Mouse (Mus musculus) adrenal gland, postnatal 25 days (tissue): ENCODE measurements around the gene Gm35134. TPM values are rescaled to one million over a fixed set of nuclear protein-coding genes. Genes with fewer than 3 reads are reported as not detected.
"Not testable (repeated sequence)": the region's sequence is repeated elsewhere in the genome, so short reads cannot be mapped to it uniquely, and the experiment has no call there.

Source experiments
- DNase-seq: peaks from one replicate; pipeline ENCODE4 v3.0.0; 2021; ENCODE audit warnings: mixed read lengths
- long read RNA-seq: library from polyadenylated mRNA; stranded (forward); transcript quantifications from one replicate; pipeline ENCODE4 v2.0.0, GENCODE M21; 2021
- total RNA-seq: library from RNA; stranded (reverse); gene quantifications from 2 replicates; pipeline ENCODE4 v1.2.3, GENCODE M21; 2021

Gene Gm35134
- not detected in 2 replicates for total RNA-seq
- long read RNA-seq, result 0 reads

DNA sequence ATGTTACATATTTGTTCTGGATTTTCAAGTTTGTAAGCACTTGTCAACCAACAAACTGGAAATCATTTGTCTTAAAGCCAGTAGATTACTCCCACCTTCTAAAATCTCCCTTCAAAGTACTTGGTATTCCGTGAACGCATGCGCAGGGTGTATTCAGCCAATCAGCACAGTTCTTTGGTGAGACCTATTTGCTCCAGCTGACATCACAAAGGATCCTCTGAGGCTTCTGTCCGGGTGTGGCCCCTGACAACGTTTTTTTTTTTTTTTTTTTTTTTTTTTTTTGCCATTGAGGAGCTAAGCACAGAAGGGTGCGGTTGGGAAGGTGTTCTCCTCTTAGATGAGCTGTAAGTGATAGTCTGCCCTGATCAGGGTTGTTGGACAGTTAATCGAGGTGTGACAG lies at the start of gene Gm35134:
Gene Gm35134 (plus strand): TSS at position 301 of the 400 bp plus-strand sequence.
- DNase-seq, result not testable (repeated sequence)
